Mouse (Mus musculus) gastrocnemius, postnatal 25 days (tissue): ENCODE data around the gene Zzz3. TPM values are rescaled to one million over a fixed set of nuclear protein-coding genes. Genes with fewer than 3 reads are reported as not detected.
"Not testable (repeated sequence)": the region's sequence is repeated elsewhere in the genome, so short reads cannot be mapped to it uniquely, and the experiment has no call there.

Source experiments
- DNase-seq: peaks from one replicate; pipeline ENCODE4 v3.0.0; 2022
- total RNA-seq, 2 experiments: library from RNA; stranded (reverse); gene quantifications; 1 replicate in 1 of 2; 2 replicates in 1 of 2; pipeline ENCODE4 v1.2.3; 2021

Zzz3 gene
- total RNA-seq, 2 experiments from 2014 or later, result 15.3 to 16.1 TPM

GRCm38 (mm10) chr3:152401964-152402670, 6.8 kb downstream of the Zzz3 start:
- DNase-seq, result peak; percentile 45

- DNase-seq, result no peak
Measured at GRCm38 (mm10) chr3:152402671-152403066, 7.4 kb downstream of the Zzz3 start.

- no peak for DNase-seq
Measured at GRCm38 (mm10) chr3:152403827-152404226, 8.6 kb downstream of the Zzz3 start.

DNA sequence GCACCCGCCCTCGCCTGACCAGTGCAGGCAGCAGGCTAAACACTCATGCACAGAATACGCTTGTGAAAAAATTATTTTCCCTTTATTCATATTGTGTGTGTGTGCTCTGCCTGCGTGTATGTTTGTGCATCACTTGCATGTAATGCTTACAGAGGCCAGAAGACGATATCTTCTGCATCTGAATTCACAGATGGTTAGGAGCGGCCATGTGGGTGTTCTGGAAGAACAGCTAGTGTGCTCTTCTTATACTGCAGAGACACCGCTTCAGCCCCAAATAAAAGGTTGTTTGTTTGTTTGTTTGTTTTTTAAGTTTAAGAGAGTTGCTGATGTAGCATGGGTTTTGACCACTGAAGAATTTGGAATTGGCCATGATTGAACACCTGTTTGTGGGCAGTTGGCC, 10.1 kb downstream of the Zzz3 start:
- no peak for DNase-seq

- no peak for DNase-seq
Measured at GRCm38 (mm10) chr3:152405978-152406640, 10.8 kb downstream of the Zzz3 start.

DNA sequence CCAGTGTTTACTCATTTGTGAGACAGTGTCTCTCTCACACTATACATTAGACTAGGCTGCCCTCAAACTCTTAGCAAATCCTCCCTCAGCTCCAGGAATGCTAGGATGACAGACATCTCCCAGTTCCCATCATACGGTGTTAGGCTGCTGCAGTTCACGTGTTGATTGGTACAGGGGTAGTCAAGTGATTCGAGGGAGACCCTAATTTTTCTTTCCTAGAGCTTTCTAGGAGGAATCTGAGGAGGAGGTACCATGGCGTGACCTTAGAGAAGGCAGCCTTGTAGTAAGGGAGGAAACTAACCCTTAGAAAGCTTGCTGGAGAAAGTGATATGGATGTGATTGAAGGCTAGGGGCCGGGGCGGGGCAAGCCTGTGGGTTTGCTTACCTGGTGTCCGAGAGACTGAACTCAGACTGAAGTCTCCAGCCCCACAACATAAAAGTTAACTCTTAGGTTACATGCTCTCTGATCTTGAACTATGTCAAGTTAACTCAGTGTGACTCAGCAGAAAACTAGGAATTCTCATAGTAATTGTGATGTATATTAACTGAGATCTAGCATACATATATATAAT, 15.8 kb downstream of the Zzz3 start:
- no peak for DNase-seq

- no peak for DNase-seq
Measured at GRCm38 (mm10) chr3:152412362-152412761, 17.1 kb downstream of the Zzz3 start.

DNA sequence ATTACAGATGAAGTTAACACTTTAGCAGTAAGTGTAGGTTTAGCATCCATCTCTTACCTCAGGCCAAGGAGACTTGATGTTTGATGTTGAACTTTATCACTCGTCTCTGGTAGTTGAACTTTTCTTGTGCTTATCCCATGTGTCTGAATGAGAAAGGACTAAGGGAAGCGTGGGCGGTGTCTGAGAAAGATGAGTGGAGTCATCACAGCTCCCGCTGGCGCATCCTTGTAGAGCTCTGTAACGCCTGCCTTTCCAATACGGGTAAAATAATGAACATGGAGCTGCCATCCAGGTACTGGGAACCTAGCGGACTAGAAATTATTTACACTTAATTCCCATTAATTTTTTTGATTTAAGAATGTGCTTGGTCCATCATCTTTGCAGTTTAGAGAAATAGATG, 33.7 kb downstream of the Zzz3 start:
- no peak for DNase-seq

DNA sequence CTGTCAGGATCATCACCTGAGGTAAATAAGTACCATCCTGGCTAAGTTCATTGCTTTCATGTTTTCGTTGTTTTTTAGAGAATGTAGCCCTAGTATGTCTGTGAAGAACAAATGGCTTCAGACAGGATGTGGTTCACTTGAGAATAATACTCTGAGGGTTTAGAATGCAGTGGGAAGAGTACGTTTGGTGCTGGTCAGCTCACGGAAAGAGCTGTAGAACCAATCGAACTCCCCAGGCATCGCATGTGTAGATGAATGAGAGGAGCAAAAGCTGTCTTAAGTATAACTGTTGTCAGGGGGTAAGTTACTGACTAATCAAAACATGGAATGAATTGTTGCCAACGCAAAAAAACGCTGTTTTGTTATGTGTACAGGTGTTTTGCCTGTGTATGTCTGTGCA, 37.4 kb downstream of the Zzz3 start:
- no peak for DNase-seq

DNA sequence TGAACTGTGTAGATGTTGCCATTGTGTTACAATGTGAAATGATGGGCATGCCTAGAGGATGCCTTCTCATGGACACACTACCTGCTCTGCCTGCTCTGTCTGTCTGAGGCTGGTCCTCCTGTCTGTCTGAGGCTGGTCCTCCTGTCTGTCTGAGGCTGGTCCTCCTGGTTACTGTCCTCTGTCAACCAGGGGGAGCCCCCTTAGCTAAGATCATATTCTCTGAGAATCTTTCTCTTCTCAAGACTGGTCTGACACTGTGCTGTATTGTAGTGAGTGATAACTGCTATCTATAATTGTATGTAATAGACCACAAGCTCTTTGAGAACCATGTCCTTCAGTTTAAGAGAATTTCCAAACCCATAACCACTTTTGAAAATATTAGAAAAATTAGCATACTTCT, 40.3 kb downstream of the Zzz3 start:
- DNase-seq, result no peak

DNA sequence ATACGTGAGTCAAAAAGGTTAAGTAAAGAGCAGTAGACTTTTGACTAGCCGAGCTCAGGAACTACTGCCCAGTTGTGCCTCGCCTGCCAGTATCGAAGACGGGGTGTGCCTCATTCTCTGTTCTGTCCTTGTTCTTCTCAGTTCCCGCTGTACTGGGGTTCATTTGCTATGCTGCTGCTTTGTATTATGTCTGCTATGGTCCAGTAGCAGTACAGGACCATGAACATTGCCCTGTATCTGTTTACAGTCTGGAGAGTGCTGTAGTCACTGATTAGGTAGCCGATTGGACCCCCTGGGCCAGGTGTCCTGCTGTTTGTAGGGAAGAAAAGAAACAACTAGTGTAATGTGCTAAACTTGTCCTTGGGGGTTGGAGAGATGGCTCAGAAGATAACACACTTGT, 42.8 kb downstream of the Zzz3 start:
- DNase-seq, result no peak

- no peak for DNase-seq
Measured at GRCm38 (mm10) chr3:152442795-152443194, 47.5 kb downstream of the Zzz3 start.

GRCm38 (mm10) chr3:152444114-152444513, 48.8 kb downstream of the Zzz3 start:
- DNase-seq, result no peak

DNA sequence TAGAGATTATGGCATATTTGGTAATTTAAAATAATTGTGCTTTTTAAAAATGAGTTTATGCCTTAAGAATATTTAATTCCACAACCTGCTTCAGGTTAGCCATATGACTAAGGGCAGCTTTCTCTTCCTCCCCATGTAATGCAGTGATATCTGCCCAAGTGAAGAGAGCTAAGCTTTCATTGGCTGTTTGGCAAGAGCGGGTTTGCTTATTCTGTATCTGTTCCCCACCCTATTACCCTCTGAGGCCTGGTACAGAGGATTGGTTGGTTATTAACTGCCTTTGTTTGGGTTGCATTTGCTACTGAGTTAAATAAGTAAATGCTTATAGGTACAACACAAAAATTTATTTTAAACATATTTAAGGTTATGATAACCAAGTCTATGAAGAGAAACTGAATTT, 51.7 kb downstream of the Zzz3 start:
- no peak for DNase-seq

DNA sequence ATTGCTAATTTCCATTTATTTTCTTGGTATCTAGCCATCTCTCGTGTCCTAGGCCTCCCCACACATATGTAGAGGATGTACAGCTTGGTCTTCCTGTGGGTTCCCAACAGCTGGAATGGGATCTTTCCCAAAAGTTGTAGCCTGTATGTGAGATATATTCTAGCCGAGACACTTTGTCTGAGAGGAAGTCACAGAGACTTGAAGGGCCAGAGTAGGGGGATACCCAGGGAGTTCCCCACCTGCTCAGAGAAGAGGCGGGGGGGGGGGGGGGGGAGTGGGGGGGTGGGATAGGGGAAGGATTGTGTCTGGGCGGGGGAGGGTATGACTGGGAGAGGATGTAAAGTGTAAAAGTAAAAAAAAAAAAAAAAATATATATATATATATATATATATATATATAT, 57.9 kb downstream of the Zzz3 start:
- DNase-seq, result no peak

- no peak for DNase-seq
Measured at GRCm38 (mm10) chr3:152457308-152458035, 62.2 kb downstream of the Zzz3 start.

- DNase-seq, result not testable (repeated sequence)
Measured at GRCm38 (mm10) chr3:152458875-152459274, 63.6 kb downstream of the Zzz3 start.

GRCm38 (mm10) chr3:152460802-152461201, 65.5 kb downstream of the Zzz3 start:
- DNase-seq, result no peak

DNA sequence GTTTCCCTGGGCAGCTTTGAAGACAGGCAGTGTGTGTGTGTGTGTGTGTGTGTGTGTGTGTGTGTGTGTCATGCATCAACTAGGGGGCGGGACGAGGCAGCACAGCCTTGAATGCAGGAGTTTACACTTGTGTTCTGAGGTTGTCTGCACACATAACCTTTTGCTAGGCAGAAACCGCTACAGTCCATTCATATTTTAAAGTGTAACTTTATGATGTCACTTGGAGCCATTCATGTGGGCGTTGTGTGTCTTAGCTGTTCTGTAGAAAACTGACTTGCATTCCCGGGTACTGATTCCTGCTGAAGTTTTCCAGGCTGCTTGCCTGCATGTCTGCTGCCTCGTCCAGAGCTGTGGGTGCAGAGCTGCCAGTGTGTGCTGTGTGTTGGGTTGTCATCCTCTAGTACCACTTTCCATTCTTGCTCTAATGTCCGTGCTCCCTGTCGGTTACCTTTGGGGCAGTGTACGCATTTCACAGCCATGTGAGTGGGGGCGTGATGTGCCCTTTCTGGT, 66.8 kb downstream of the Zzz3 start:
- DNase-seq, result no peak

DNA sequence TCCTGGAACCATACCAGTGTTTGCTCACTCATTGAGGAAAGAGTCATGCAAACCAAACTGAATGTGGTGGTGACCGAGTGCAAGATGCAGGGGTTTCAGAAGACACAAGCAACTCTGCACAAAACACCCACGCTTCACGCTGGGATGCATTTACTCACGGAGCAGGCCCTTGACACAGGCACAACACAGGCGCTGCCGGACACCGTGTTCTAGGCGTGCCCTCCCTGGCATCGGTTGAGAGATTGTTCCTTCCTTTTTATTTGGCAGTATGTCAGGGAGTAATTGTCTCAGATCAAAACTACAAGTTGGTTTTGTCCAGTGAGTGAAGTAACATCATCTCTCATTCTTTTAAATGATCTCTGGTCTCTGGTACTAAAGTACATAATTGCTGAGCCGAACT, 67.6 kb downstream of the Zzz3 start:
- no peak for DNase-seq

DNA sequence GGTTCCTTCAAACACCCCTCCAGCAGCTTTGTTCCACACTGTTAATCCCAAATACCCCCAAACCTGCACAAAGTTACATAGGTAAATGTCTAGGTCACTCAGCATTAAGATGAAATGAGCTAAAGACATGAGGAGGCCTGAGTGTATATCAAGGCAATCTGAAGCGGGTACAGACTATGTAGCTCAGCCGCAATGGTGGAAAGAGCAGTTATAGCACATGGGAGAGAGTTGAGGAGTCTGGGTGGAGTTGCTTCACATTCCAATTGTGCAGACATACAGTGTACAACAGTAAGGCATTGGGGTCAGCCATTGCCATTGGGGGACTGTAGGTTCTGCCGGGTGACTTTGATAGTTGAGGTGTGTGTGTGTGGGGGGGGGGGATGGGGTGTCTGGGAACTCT, 69.2 kb downstream of the Zzz3 start:
- DNase-seq, result no peak

DNA sequence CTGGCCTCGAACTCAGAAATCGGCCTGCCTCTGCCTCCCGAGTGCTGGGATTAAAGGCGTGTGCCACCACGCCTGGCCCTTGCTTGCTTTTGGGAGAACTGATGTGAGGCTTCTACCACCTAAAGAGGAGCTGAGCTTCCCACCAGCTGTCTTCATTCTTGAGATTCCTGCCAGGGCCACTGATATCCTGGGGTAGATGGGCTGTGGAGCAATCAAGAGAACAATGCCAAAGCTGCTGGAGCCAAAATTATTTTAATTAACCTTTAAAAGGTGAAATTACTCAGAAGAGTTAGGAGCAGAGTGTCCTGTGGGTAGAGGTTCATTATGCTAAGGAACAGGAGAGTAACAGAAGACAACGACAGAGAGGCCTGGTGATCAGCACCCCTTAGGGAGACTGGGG, 70.1 kb downstream of the Zzz3 start:
- no peak for DNase-seq

GRCm38 (mm10) chr3:152466849-152467248, 71.6 kb downstream of the Zzz3 start:
- DNase-seq, result no peak
